Mouse (Mus musculus) hindbrain, embryonic 10.5 days (tissue): ENCODE data around the gene Fam8a1. TPM values are rescaled to one million over a fixed set of nuclear protein-coding genes. Genes with fewer than 3 reads are reported as not detected.

Experiments
- DNase-seq: peaks from one replicate; pipeline ENCODE4 v3.0.0-alpha.2; 2017; ENCODE audit warnings: low spot score
- H3K27ac ChIP-seq: fragments of 300-500 bp; sonication (generic); 2 replicates; pipeline ENCODE4 v1.5.1; 2016; ENCODE audit warnings: mild to moderate bottlenecking, moderate library complexity
- H3K27me3 ChIP-seq: fragments of 300-500 bp; sonication (generic); 2 replicates; pipeline ENCODE4 v1.6.1; 2016; ENCODE audit warnings: mild to moderate bottlenecking; ENCODE audit not compliant: poor library complexity, insufficient read depth, severe bottlenecking
- H3K36me3 ChIP-seq: fragments of 300-500 bp; sonication (generic); 2 replicates; pipeline ENCODE4 v1.6.1; 2016; ENCODE audit warnings: mild to moderate bottlenecking, moderate library complexity
- H3K4me1 ChIP-seq: fragments of 300-500 bp; sonication (generic); replicated peaks from 2 replicates; pipeline ENCODE4 v1.6.1; 2016; ENCODE audit warnings: mild to moderate bottlenecking
- H3K4me3 ChIP-seq: fragments of 300-500 bp; sonication (generic); 2 replicates; pipeline ENCODE4 v1.5.1; 2016; ENCODE audit warnings: mild to moderate bottlenecking, moderate library complexity
- H3K9me3 ChIP-seq: fragments of 300-500 bp; sonication (generic); 2 replicates; pipeline ENCODE4 v1.6.1; 2016; ENCODE audit warnings: mild to moderate bottlenecking, moderate library complexity
- WGBS: fragments of 180-500 bp; shearing (Covaris S2); methylation state at CpG from one replicate; pipeline ENCODE4 v1.1.7; 2016; 5-methylcytosine and 5-hydroxymethylcytosine counted together
- polyA plus RNA-seq: library from polyadenylated mRNA; unstranded; fragments of >200 nt; fragmentation: Nextera tagmentation; extraction: Ambion mirVana; gene quantifications from 2 replicates; pipeline ENCODE4 v1.2.1, GENCODE M21; 2016

Gene Fam8a1
- polyA plus RNA-seq, 1 experiment from 2014 or later: 8.1 TPM

DNA sequence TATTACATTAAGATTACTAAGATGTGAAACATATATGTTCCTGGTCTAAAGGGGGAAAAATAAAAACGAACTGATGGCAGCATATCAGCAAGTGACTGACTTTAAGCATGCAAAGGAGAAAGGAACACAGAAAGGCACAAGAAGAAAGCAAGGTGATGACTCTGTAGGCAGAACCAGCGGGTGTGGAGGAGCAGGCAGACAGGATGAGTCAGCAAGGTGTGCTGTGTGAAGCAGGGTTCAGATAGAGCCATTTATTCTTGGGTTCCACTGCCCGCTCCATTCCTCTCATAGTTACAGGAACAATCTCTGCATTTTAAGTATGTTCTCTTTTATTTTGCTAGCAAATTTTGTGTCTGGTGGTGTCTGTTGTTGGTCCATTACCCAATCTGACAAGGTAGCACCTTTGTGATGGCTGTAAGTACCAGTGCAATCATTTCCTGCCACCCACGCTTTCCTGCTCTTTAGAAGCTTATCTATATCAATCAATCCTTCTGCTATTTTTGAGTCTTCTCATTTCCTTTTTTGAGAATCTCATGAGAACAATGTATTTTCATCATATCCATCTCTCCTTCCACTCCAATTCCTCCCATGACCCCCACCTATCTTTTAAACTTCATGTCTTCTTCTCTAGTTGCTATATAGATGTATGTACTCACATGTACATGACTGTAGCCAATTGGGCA, 21.4 kb downstream of the Fam8a1 start:
- WGBS: 88% methylated on average over 4 of the region's 4 CpGs
- H3K36me3 ChIP-seq: peaks cover 100% of the 10 kb centered on the region
- no peak overlapping the region for H3K27ac ChIP-seq
- no peaks in the 10 kb centered on the region for H3K4me1 ChIP-seq
- no peaks in the 10 kb centered on the region for H3K9me3 ChIP-seq
- DNase-seq: no peak
- no peaks in the 10 kb centered on the region for H3K27me3 ChIP-seq
- H3K4me3 ChIP-seq: no peak overlapping the region

DNA sequence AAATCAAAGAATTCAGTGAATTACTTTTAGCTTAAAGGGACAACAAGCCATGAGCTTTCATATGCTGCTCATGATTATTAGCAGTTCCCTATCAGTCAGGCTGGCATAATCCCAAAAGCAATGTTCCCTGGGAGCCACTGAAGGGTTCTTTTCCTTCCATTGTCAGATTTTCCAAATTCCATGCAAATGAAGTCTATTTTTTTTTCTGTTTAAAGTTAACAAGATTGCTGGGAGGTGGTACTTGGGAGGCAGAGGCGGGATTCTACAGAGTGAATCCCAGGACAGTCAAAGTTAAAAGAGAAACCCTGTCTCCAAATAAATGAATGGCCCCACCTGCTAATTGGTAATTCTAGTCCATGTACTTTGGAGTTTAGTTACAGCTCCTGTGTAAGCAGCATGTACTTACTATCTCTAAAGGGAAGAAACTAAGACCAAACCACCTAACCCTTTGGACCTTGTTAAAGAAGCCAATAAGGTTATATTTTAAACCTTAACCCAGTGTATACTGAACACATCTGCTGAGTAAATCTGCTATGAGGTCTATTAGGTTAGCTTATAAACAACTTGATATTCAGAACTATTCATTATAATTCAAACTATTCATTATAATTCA, 26.1 kb downstream of the Fam8a1 start:
- H3K4me1 ChIP-seq: no peaks in the 10 kb centered on the region
- DNase-seq: no peak
- H3K4me3 ChIP-seq: no peak overlapping the region
- H3K36me3 ChIP-seq: peaks cover 93% of the 10 kb centered on the region
- no peaks in the 10 kb centered on the region for H3K9me3 ChIP-seq
- no peaks in the 10 kb centered on the region for H3K27me3 ChIP-seq
- 83% methylated on average over 1 of the region's 1 CpGs for WGBS
- H3K27ac ChIP-seq: no peak overlapping the region

DNA sequence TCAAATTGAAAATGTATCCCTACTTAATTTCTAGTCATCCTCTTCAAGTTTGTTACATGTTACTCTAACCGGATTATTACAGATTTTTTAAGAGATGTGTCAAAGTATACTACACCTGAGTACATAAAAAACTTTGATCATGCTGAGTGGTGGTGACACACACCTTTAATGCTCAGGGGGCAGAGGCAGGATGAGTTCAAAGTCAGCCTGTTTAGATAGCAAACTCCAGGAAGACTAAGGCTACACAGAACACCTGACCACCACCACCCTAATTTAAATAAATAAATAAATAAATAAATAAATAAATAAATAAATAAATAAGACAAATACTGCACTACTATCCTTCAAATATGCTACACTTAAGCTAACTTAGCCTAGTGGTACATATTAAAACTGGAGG, 26.6 kb downstream of the Fam8a1 start:
- DNase-seq: no peak
- no peaks in the 10 kb centered on the region for H3K4me1 ChIP-seq
- 94% methylated on average over 1 of the region's 1 CpGs for WGBS
- peaks cover 93% of the 10 kb centered on the region for H3K36me3 ChIP-seq
- no peak overlapping the region for H3K4me3 ChIP-seq
- no peaks in the 10 kb centered on the region for H3K9me3 ChIP-seq
- H3K27me3 ChIP-seq: no peaks in the 10 kb centered on the region
- H3K27ac ChIP-seq: no peak overlapping the region

DNA sequence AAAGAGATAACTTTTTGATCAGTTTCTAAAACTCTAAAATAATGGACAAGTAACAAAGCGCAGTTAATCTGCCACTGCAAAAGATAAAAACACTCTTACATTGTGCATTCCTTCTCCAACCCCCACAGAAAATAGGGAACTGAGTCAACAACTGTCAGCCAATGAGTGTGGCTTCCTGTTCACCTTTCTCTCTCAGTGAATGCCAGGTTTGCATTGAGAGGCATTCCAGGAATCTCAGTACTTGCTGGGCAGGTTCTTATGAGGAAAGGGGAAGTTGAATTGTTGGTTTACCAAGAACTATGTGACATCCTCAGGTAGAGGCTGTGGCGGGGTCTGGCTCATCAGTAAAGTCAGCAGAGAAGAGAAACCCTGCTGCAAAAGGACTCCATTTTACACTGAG, 27.5 kb downstream of the Fam8a1 start:
- 86% methylated on average over 2 of the region's 2 CpGs for WGBS
- no peaks in the 10 kb centered on the region for H3K27me3 ChIP-seq
- H3K4me1 ChIP-seq: no peaks in the 10 kb centered on the region
- H3K36me3 ChIP-seq: peaks cover 92% of the 10 kb centered on the region
- H3K27ac ChIP-seq: no peak overlapping the region
- H3K9me3 ChIP-seq: no peaks in the 10 kb centered on the region
- DNase-seq: no peak
- no peak overlapping the region for H3K4me3 ChIP-seq

DNA sequence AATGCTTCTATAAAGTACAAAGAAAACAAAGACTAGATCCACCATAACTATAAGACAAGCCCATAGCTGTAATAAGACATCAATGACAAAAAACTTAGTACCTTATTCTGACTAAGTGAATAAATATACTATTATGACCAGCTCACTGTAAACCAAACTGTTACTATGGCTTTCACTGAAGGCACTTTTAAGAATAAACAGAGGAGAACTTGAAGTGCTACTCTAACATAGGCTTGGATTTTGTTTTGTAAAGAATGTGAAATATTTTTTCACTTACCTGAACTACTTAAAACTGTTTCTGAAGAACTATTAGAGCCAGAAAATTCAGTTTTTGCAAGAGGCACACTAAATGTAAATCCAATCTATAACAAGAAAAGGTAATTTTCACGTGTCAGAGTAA, 30.1 kb downstream of the Fam8a1 start:
- no peak overlapping the region for H3K4me3 ChIP-seq
- no peaks in the 10 kb centered on the region for H3K9me3 ChIP-seq
- H3K4me1 ChIP-seq: no peaks in the 10 kb centered on the region
- no peak overlapping the region for H3K27ac ChIP-seq
- H3K36me3 ChIP-seq: peaks cover 91% of the 10 kb centered on the region
- no peaks in the 10 kb centered on the region for H3K27me3 ChIP-seq
- DNase-seq: no peak
- 95% methylated on average over 1 of the region's 1 CpGs for WGBS

DNA sequence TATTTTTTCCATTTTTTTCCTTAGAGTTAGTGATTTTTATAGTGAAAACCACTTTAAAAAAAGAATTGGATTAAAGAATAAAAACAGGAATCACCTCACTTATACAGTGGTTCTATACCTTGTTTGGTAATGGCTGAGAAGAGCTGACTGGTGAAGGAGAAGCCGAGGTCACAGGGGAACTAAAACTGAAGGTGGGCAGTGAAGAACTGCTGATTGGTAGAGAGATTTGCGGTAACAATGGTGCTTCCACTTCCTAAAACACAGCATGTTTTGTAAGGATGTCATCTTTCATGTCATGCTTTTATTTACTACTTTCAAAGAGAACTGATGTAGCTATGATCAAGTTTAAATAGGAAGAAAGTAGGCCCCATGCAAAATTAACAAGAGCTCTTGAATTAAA, 32.2 kb downstream of the Fam8a1 start:
- peaks cover 90% of the 10 kb centered on the region for H3K36me3 ChIP-seq
- no peak overlapping the region for H3K27ac ChIP-seq
- no peaks in the 10 kb centered on the region for H3K4me1 ChIP-seq
- no peak for DNase-seq
- WGBS: 89% methylated on average over 2 of the region's 2 CpGs
- H3K9me3 ChIP-seq: no peaks in the 10 kb centered on the region
- no peak overlapping the region for H3K4me3 ChIP-seq
- no peaks in the 10 kb centered on the region for H3K27me3 ChIP-seq

DNA sequence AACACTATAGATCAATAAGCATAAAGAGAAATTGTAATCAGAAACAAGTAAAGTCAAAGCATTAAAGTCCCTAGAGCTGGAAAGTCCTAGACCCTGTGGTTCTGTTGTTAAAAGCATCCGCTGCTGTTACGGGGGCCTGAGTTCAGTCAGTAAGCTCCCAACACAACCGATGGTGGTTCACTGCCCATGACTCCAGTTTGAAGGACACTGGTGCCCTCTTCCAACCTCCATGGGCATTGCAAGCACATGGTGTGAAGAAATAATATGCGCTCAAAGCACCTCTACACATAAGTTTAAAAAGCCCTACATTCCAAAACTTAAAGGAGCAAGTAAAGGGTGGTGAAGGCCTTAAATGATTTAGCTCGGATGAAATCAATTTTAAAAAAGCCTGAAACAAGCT, 33.8 kb downstream of the Fam8a1 start:
- Histone ChIP-seq H3K27me3 (no peaks in the 10 kb centered on the region), H3K36me3 (peaks cover 89% of the 10 kb centered on the region), H3K4me1 (no peaks in the 10 kb centered on the region), H3K4me3 (no peak overlapping the region), H3K27ac (no peak overlapping the region), H3K9me3 (no peaks in the 10 kb centered on the region)
- WGBS: 91% methylated on average over 5 of the region's 5 CpGs
- DNase-seq: no peak

DNA sequence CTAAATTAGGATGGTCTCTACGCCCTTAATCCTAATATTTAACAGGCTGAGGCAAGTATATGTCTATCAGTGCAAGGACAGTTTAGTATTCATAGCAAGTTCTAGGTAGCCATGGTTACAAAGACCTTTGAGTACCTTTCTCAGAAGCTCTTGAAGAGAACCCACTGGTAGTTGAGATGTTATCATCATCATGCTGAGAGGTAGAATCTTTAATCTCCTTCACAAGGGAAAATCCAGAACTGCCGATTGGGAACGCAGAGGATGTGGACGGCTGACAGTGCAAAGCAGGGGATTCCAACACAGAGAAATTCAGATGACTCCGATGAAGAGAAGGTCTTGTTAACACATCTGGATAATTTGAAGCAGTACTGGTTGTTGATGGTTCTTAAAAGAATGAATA, 44.2 kb downstream of the Fam8a1 start:
- no peaks in the 10 kb centered on the region for H3K27me3 ChIP-seq
- no peak for DNase-seq
- no peaks in the 10 kb centered on the region for H3K9me3 ChIP-seq
- WGBS: 96% methylated on average over 5 of the region's 5 CpGs
- no peaks in the 10 kb centered on the region for H3K4me1 ChIP-seq
- H3K4me3 ChIP-seq: no peak overlapping the region
- H3K36me3 ChIP-seq: peaks cover 84% of the 10 kb centered on the region
- no peak overlapping the region for H3K27ac ChIP-seq

DNA sequence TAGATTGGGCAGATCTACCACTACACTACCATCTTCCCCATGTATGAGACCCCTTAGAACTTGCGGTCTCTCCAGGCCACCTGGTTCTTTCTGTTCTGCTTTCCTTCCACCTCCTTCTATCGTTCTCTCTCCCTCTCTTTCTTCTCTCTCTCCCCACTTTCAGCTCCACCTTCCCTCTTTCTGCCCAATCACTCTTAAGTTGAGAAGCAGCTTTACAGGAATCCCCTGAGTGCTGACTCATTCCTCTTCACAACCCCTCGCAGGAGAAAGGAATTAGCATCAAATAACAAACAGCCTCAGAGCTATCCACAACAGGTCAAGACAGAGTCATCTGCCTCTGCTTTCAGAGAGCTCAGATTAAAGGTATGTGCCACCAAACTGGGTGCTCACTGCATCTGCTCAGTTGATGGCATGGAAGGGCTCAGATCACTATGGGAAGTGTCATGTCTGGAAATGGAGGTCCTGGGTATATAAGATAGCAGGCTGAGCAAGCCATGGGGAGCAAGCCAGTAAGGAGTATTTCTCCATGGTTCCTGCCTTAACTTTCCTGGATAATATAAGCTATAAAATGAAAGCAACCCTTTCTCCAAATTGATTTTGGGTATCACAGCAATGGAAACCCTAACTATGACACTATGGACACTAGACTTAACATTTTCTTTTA, 46.8 kb downstream of the Fam8a1 start:
- Histone ChIP-seq H3K27ac (no peak overlapping the region), H3K27me3 (no peaks in the 10 kb centered on the region), H3K9me3 (no peaks in the 10 kb centered on the region), H3K4me3 (no peak overlapping the region), H3K36me3 (peaks cover 66% of the 10 kb centered on the region), H3K4me1 (no peaks in the 10 kb centered on the region)
- 76% methylated on average over 3 of the region's 3 CpGs for WGBS
- no peak for DNase-seq

DNA sequence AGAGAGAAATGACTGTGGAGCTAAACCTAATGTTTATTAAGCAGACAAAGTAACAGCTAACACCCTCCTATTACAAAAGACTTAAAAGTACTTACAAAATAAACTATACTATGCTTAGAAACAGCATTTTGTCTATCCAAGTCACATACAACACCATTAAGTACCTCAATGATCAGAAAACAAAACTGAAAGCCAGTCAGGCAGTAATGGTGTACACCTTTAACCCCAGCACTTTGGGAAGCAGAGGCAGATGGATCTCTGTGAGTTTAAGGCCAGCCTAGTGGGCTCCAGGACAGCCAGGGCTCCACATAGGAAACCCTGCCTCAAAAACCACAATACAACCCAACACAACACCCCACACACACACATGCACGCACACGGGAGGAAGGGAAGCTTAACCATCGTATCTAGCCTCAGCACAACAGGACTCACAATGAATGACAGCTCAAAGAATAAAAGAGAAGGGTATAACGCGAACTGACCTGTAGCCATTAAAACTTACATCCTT, 49.6 kb downstream of the Fam8a1 start:
- H3K4me1 ChIP-seq: no peaks in the 10 kb centered on the region
- WGBS: 87% methylated on average over 5 of the region's 5 CpGs
- H3K27ac ChIP-seq: no peak overlapping the region
- no peaks in the 10 kb centered on the region for H3K27me3 ChIP-seq
- H3K4me3 ChIP-seq: no peak overlapping the region
- no peak for DNase-seq
- H3K36me3 ChIP-seq: peaks cover 38% of the 10 kb centered on the region
- H3K9me3 ChIP-seq: no peaks in the 10 kb centered on the region

DNA sequence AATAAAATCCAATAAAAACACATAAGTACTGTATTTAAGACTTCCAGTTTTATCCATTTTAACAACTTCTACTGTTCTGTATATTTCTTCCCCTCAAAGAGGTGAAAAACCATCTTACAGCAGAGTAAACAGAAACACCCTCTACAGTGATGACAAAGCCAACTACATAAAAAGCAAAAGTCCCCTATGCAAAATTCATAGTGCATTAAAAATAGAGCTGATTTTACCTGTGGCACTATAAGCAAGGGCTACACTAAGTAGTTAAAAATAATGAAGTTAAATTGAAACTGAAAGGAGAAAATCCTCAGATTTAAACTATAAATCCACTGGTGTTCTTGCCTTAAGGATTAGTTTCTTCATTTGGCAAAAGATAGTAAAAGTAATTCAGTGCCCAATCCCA, 51.7 kb downstream of the Fam8a1 start:
- DNase-seq: no peak
- H3K27me3 ChIP-seq: no peaks in the 10 kb centered on the region
- H3K4me3 ChIP-seq: no peak overlapping the region
- no peak overlapping the region for H3K27ac ChIP-seq
- peaks cover 18% of the 10 kb centered on the region for H3K4me1 ChIP-seq
- H3K36me3 ChIP-seq: peaks cover 20% of the 10 kb centered on the region
- no peaks in the 10 kb centered on the region for H3K9me3 ChIP-seq

DNA sequence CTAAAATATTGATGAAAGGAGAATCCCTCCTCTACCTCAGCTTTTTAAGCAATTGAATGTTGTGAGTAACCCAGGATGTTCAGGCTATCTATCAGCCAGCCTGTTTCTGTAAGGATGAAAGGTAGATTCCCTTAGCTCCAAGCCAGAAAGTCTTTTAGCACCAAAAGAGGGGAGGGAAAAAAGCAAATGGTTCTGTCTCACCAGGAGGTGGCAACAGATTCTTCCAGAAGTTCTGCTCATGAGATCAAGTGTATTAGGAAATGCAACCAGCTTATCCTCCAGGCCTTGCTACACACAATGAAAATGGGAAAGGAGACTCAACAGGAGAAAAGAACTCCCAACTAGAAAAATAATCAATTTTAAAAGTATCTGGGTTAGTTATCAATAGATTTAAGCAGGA, 55.0 kb downstream of the Fam8a1 start:
- Histone ChIP-seq H3K36me3 (peaks cover 4% of the 10 kb centered on the region; the same call in 1 of the 2 replicates), H3K9me3 (no peaks in the 10 kb centered on the region), H3K27me3 (no peaks in the 10 kb centered on the region), H3K4me1 (peaks cover 23% of the 10 kb centered on the region), H3K4me3 (0 out of 2 replicates have a peak overlapping the region, but pooled peaks have one; percentile 99), H3K27ac (no peak overlapping the region)
- no peak for DNase-seq

DNA sequence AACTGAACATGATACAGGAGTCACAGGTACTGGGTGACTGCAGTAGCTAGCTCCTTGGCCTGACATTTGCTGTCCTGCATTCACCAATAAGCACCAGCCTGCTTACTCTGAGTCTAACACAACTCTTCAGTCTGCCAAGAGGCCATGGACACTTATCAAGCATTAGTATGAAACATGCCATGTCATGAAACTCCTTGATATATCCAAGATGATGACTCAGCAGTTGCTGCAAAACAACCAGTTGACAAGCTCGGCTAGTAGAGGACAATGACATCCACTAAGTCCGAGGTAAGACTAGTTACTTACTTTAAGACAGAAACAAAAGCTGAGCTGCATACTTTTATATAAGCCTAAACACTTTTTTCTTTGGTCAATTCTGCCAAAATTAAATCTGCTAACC, 55.9 kb downstream of the Fam8a1 start:
- Histone ChIP-seq H3K4me3 (peak overlapping the region; percentile 99), H3K27ac (no peak overlapping the region), H3K9me3 (no peaks in the 10 kb centered on the region), H3K4me1 (peaks cover 23% of the 10 kb centered on the region), H3K36me3 (no peaks in the 10 kb centered on the region), H3K27me3 (no peaks in the 10 kb centered on the region)
- no peak for DNase-seq
- WGBS: 41% methylated on average over 2 of the region's 2 CpGs
